Mouse (Mus musculus) embryo, embryonic 10.5 days (tissue): ENCODE results near the gene Lbr.
A peak's percentile ranks its signal among the peaks of the same experiment; 100 is the strongest.
"Not testable (repeated sequence)": the region's sequence is repeated elsewhere in the genome, so short reads cannot be mapped to it uniquely, and the experiment has no call there.

Experiments used
- DNase-seq: peaks from one replicate; pipeline ENCODE4 v3.0.0-alpha.2; 2015; ENCODE audit warnings: low spot score

Lbr gene

DNA sequence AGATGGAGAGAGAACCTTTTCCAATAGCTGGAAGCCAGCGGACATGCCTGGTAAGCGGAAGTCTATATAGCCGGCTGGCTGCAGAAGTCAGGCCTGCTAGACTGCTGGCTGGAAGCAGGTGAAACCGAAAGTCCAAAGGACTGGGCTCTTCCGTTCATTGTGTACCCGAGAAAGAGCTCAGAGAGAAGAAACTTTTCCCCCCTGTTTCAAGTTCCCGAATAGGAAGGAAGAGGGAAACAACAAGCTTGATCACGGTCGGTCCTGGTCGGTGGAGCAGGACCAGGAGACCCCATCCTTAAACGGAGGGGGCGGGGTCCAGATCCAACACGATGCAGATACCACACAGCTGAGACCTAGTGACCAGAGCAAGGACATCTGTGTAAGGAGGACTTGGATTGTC is 9.6 kb upstream of the Lbr start:
- DNase-seq: no peak

GRCm38 (mm10) chr1:181851521-181852310 is 8.9 kb upstream of the Lbr start:
- DNase-seq: no peak

GRCm38 (mm10) chr1:181850441-181850840 is 7.6 kb upstream of the Lbr start:
- peak; percentile 24 for DNase-seq

- DNase-seq: no peak
Observed at GRCm38 (mm10) chr1:181848210-181848609, 5.4 kb upstream of the Lbr start.

GRCm38 (mm10) chr1:181847396-181847795 is 4.5 kb upstream of the Lbr start:
- no peak for DNase-seq

- DNase-seq: no peak
Observed at GRCm38 (mm10) chr1:181845767-181846166, 2.9 kb upstream of the Lbr start.

GRCm38 (mm10) chr1:181844874-181845547 is 2.2 kb upstream of the Lbr start:
- no peak for DNase-seq

DNA sequence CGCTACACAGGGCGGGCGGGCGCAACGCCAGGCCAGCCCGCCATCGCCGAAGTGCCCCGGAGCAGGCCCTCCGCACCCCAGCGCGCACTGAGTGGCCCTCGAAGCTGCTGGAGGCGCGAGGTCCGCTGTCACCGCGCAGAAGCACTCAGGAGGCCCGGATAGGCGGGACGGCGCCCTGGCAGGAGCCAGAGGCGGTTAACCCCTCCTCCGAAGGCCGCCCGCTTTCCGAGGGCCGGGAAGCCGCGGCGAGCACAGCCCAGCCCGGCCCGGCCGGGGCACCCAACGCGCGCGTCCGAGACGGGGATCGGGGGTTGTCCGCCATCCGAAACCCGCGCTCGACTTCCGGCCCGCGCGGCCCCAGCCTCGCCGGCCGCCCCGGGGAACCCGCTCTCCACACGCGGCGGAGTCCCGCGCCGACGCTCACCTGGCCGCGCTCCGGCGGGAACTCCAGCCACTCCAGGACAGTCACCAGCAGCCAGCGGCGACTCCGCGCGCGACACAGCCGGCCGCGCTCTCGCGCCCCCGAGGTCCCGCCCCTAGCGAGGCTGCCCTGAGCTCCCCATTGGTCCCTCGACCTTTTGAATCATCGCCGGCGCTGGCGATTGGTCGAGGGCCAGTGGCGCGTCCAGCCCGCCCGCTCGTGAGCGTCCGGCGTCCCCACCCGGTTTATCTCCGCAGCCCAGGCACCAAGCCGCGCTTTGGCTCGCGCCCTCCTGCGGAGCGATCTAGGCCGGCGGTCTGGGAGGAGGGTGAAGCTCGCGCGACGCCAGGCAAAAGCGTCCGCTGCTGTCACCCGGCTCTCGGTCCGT is 778 bp downstream of the Lbr start:
- DNase-seq: peak; percentile 96

- DNase-seq: peak; percentile 54
Observed at GRCm38 (mm10) chr1:181841396-181841795, 1.4 kb downstream of the Lbr start.

DNA sequence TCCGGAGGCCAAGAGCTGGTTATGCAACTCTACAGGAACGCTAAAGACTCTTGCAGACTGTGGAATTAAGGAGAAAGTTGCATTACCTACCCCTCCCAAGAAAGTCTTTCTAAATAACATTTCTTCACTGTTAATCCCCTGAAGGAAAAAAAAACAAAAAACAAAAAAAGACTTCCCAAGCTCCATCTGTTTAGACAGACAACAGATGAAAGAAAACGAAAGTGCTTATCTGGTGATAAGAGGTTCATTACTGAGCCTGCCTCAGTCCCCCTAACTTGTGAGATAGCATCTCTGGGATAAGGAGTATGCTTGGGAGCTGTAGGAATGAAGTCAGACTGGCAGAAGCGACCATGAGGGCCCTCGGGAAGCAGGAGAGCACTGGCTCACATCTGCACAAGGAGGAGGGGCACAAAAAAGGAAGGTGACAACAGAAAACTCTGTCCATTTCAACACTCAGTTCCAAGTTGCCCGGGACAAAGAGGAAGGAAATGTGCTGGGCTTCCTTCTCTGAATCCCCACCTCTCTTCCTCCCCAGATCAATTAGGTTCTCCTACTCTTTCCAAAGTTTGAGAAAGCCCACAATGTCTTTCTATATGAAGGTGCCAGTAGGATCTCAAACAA is 3.0 kb downstream of the Lbr start:
- no peak for DNase-seq

- no peak for DNase-seq
Observed at GRCm38 (mm10) chr1:181838111-181838510, 4.7 kb downstream of the Lbr start.

DNA sequence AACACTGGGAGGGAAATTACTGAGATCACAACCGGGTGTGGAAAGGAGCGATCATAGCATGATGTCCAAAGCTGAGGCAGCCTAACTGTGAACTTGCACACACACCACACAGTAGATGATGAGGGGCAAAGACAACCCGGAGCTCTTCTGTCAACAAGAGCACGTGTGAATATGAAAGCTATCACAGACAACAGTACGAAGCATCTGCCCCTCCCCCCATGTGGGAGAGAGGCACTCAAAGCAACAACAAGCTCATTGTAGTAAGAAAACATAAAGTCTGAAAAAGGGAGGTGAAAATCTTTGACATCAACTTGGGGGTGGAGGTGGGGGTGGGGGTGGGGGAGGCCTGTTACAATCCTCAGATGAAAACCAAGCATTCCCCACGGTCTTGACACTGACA is 9.7 kb downstream of the Lbr start:
- no peak for DNase-seq

GRCm38 (mm10) chr1:181832720-181833119 is 10.1 kb downstream of the Lbr start:
- no peak for DNase-seq

GRCm38 (mm10) chr1:181828365-181828764 is 14.5 kb downstream of the Lbr start:
- no peak for DNase-seq

- no peak for DNase-seq
Observed at GRCm38 (mm10) chr1:181826716-181827115, 16.1 kb downstream of the Lbr start.

GRCm38 (mm10) chr1:181811481-181812223 is 31.2 kb downstream of the Lbr start:
- DNase-seq: no peak

GRCm38 (mm10) chr1:181800667-181801066 is 42.2 kb downstream of the Lbr start:
- no peak for DNase-seq

DNA sequence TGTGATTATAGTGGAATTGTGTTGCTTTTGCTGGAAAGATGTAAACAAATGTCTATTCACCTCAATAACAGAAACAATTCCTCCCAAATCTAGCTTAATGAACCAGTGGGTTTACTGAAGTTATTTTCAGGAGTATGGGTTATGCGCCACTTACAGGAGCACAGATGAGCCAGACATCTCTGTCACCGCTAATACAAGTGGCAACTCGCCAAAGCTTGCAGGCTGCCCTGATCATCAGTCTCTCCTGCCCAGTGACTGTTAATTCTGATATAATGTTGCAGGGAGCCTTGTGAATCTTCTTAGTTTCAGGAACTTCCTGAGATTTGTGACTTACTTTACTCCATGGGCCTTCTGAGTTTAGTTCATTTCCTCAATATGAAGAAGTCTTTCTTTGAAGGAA is 42.9 kb downstream of the Lbr start:
- no peak for DNase-seq

DNA sequence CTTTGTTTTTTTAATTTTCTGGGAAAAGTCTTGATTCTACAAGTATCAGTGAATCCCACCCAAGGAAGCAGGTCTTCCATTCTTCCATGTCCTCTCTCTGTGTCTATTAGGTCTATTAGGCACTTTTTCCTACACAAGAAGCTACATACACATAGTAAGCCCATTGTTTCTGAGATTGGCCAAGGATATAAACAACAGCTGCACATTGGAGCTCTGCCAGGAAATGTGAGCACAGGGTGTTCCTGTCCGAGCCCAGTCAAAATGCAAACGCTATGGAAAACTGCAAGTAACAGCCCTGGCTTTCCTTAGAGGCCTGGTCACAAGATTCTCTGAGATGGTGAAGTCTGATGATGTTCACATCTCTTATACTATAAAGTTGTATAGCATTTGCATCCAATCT is 49.3 kb downstream of the Lbr start:
- DNase-seq: no peak

DNA sequence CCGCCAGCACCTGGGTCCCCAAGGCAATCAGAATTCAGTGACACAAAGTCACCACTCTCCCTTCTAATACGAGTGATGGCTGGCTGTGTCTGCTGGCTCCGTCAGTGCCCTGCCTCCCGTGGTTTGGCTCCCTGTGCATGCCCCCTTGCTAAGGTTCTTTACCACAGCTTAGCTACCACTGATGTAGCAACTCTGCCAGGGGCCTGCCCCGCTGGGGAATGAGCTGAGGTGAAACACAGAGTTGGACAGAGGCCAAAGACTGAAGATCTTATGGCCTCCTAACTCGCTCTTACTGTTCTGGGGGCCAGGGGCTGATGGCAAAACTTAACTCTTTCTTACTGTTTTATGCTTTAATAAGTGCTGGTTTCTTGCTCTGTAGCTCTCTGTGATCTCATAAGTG is 52.9 kb downstream of the Lbr start:
- DNase-seq: no peak

DNA sequence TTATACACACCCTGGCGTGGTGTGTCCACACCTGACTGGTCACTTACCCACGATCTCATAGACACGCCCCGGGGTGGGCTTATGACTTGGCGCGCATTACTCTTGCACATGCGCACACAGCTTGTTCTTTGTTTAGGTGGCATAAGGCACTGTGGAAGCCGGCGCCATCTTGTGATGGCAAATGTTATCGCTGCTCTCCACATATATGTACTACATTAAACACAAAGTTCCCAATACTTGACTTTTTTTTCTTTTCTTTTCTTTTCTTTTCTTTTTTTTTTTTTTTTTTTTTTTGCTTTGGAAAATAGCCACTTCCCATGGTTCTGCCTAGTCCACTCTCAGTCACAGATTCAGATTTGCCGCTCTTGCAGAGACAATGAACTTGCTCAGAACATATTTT is 60.2 kb downstream of the Lbr start:
- not testable (repeated sequence) for DNase-seq

GRCm38 (mm10) chr1:181776541-181776940 is 66.3 kb downstream of the Lbr start:
- DNase-seq: no peak
